Mouse (Mus musculus): ENCODE data around the gene Mageb2. TPM values are rescaled to one million over a fixed set of nuclear protein-coding genes. Genes with fewer than 3 reads are reported as not detected.

Mageb2 gene
- not detected in 2 replicates for polyA plus RNA-seq (2012; rRNA removed)

GRCm38 (mm10) chrX:91331390-91331789 lies at the start of gene Mageb2:
TSS of gene Mageb2 (plus strand) at chrX:91331690.

Other genes starting within 250 kb of the Mageb2 start
- gene Gm5072, start 60.8 kb downstream of the Mageb2 start, polyA plus RNA-seq (2012; rRNA removed) = not detected in 2 replicates
- not detected in 2 replicates for gene Gm8914, start 148.4 kb downstream of the Mageb2 start, polyA plus RNA-seq (2012; rRNA removed)
- not detected in 2 replicates for gene 1700084M14Rik, start 244.2 kb downstream of the Mageb2 start, polyA plus RNA-seq (2012; rRNA removed)